Mouse (Mus musculus): ENCODE data around the gene Gabpb2. TPM values are rescaled to one million over a fixed set of nuclear protein-coding genes. Genes with fewer than 3 reads are reported as not detected.

Gabpb2 gene
- polyA plus RNA-seq, 1 experiment, result 3.0 TPM

GRCm38 (mm10) chr3:95177583-95177982, 40.1 kb downstream of the Gabpb2 start:
- TF ChIP-seq GATA1 (IDR thresholded peaks at IDR 0.05; ENCODE audit: low read length), result no peak

- no peak for TF ChIP-seq GATA1 (IDR thresholded peaks at IDR 0.05; ENCODE audit: low read length)
Measured at GRCm38 (mm10) chr3:95176500-95176899, 41.2 kb downstream of the Gabpb2 start.

DNA sequence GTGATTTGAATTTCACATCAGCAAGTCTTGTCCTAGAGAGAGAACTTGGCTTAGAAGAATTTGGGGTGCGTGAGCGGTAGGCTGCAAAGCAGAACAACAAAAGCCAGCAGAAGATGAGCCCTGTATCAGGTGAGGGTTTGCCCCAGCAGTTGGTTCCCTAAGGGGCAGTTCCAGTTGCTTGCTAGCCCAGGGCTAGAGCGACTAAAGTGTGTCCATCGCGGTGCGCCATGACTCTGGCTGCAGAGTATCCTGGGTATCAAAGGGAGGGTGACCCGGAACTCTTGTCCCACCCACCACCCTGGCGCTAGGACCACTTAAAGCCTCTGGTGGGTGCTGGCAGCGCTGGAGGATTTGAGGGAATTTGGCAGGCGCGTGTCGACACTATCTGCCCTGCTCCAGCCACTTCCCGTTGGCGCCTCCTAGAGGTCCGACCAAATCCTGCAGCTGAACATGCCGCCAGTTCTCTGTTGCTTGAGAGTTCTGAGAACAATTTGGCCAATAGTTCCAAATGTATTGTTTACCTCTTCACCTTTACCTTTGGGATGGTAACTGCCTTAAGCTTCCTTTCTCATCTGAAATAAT, 43.6 kb downstream of the Gabpb2 start:
- no peak for TF ChIP-seq GATA1 (IDR thresholded peaks at IDR 0.05; ENCODE audit: low read length)

GRCm38 (mm10) chr3:95173256-95173949, 44.3 kb downstream of the Gabpb2 start:
- no peak for TF ChIP-seq GATA1 (IDR thresholded peaks at IDR 0.05; ENCODE audit: low read length)

DNA sequence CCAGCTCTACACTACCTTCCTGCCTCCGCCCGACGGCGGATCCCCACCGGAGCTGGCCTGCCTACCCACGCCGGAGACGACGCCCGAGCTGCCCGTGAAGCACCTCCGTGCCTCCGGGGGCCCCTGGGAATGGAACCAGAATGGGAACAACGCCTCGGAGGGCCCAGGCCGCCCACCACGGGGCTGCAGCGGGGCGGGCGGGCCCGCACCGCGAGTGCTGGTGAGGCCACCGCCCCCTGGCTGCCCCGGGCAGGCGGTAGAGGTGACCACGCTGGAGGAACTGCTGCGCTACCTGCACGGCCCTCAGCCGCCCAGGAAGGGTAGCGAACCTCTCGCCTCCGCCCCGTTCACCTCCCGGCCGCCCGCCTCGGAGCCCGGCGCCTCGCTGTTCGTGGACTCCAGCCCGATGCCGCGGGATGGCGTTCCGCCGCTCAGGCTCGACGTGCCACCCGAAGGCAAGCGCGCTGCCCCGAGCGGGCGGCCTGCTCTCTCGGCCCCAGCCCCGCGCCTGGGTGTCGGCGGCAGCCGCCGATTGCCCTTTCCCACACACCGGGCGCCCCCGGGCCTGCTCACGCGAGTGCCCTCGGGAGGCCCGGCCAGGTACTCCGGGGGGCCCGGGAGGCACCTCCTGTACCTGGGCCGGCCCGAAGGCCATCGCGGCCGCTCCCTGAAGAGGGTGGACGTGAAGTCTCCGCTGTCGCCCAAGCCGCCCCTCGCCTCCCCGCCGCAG, 45.0 kb downstream of the Gabpb2 start:
- TF ChIP-seq GATA1 (IDR thresholded peaks at IDR 0.05; ENCODE audit: low read length), result no peak

GRCm38 (mm10) chr3:95171105-95171504, 46.6 kb downstream of the Gabpb2 start:
- no peak for TF ChIP-seq GATA1 (IDR thresholded peaks at IDR 0.05; ENCODE audit: low read length)

GRCm38 (mm10) chr3:95169996-95170395, 47.7 kb downstream of the Gabpb2 start:
- TF ChIP-seq GATA1 (IDR thresholded peaks at IDR 0.05; ENCODE audit: low read length), result no peak

GRCm38 (mm10) chr3:95164840-95165239, 52.9 kb downstream of the Gabpb2 start:
- TF ChIP-seq GATA1 (IDR thresholded peaks at IDR 0.05; ENCODE audit: low read length), result no peak

DNA sequence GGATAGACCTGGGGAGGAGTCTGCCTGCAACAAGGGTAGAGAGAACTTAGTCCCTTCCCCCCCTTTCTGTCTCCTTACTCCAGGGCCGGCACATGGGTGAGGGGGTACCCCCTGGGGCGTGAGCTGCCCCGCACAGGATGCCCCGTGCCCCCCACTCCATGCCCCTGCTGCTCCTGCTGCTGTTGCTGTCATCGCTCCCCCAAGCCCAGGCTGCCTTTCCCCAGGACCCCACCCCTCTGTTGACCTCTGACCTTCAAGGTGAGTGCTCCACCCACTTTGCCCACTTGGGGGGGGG, 53.5 kb downstream of the Gabpb2 start:
- no peak for TF ChIP-seq GATA1 (IDR thresholded peaks at IDR 0.05; ENCODE audit: low read length)

- no peak for TF ChIP-seq GATA1 (IDR thresholded peaks at IDR 0.05; ENCODE audit: low read length)
Measured at GRCm38 (mm10) chr3:95163419-95164255, 54.1 kb downstream of the Gabpb2 start.

GRCm38 (mm10) chr3:95162345-95162628, 55.4 kb downstream of the Gabpb2 start:
- TF ChIP-seq GATA1 (IDR thresholded peaks at IDR 0.05; ENCODE audit: low read length), result no peak

- no peak for TF ChIP-seq GATA1 (IDR thresholded peaks at IDR 0.05; ENCODE audit: low read length)
Measured at GRCm38 (mm10) chr3:95161618-95162344, 55.9 kb downstream of the Gabpb2 start.

DNA sequence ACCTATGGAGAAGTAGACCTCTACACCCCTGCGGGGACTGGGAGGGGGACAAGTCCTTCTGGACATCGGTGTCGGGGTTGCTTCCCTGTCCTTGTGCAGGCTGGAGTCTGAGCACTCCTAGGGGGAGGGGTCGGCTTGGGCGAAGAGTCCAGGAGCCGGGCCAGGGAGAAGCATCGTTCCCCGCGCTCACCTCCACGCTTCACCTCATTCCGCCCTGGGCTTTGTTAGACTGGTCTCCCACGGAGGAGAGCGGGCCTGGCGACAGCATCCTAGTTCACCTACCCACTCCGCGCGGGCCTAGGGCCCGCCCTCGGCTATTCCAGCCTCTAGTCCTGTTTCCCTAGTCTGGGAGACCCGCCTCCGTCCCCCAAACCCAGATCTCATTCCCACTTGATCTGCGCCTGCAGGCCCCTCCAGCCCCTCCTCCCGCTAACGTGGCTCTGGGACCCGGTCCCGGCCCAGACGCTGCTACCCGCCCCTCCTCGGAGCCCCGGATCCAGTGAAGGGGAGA, 56.6 kb downstream of the Gabpb2 start:
- no peak for TF ChIP-seq GATA1 (IDR thresholded peaks at IDR 0.05; ENCODE audit: low read length)

DNA sequence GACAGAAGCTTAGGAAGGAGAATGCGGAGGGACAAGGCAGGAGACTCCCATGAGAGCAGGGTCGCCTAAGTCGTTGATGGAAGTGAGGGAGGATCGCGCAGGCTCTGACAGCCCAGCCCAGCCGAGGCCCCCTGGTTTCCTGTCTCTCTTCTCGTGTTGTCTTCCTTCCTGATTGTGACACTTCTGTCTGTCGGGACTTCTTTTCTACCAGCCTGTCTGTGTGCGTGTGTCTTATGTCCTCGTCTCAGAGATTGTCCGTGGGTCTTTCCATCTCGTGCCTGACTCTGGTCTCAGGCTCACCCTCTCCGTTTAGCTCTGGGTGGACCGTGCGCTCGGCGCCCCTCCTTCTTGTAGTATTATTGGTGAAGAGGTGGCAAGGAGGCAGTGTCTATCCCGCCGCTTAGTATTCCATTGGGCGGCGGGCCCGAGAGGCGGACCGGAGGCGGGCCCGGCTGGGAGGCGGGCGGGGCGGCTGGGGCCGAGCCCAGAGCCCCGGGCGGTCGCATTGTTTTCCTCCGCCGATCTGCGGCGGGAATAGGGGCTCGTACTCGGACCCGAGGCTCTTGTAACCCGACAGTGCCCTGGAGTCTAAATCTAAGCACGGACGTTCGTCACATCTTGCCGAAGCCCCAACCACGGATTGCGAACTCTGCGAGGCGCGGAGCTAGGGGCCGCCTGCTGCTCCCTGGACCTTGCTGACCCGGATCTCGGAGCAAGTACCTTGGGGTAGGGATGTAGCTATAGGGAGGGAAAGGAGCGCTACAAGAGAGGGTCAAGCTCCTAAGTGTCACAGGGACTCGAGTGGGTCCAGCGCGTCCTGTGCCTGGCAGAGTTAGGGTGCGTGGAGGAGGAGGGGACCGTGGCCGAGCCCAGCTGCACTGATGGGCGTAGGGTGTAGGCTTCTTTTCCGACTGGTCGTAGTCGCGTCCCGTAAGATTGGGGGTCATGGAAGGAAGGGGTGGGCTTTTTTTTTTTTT, 57.4 kb downstream of the Gabpb2 start, which contains the start of gene Sema6c:
Gene Sema6c, plus strand, starts transcription at position 471 of the 977 bp plus-strand sequence.
- TF ChIP-seq GATA1 (IDR thresholded peaks at IDR 0.05; ENCODE audit: low read length), result no peak
